Mouse (Mus musculus): ENCODE measurements around the gene Rps27.
"Not testable (repeated sequence)": the region's sequence is repeated elsewhere in the genome, so short reads cannot be mapped to it uniquely, and the experiment has no call there.

The Rps27 gene

DNA sequence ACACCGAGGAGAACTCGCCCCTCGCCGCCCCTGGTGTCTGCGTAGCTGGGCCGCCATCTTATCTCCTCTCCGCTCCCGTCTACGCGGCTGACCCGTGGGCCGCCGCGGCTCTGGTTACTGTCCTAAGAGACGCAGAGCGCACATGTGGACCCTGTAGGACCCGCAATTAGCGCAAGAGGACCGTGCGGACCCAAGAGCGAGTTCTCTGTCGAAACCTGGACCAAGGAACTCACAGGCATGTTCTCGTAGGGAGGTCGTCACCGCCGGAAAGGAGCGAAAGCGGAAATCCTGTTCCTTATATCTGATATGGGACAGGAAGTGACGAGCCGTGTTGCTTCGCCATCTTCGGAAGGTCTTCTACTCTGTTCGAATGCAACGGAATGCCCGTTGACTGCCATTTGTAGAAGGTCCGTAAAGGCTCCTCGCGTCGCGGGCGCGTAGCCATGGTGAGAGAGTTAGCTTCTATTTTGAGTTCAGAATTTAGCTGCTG is at the start of gene Rps27, which contains the start of gene Rab13:
TSS of gene Rps27 (minus strand) at position 275 of the 490 bp plus-strand sequence.
TSS of gene Rab13 (plus strand) at position 319 of the 490 bp plus-strand sequence.
- peak; percentile 91 for DNase-seq (ENCODE audit: low read depth)

DNA sequence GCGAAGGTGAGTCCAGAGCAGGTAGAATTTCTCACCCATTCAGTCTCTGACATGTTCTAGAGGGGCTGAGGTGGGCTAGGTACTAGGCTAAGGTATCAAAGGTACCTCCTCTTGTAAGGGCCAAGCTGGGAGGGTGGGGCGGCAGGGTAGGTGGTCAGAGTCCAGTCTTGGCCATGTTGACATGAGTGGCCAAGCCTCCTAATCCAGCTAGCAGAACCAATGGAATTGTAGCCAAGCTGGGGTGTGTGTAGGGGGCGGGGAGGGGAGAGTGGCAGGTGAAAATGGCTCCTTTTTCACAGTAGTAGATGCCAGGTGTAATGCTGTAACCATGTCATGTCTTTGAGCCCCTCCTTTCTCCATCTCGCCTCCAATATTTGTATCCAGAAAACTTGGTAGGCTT is 45.1 kb upstream of the Rps27 start:
- no peak for DNase-seq (ENCODE audit: low read depth)

DNA sequence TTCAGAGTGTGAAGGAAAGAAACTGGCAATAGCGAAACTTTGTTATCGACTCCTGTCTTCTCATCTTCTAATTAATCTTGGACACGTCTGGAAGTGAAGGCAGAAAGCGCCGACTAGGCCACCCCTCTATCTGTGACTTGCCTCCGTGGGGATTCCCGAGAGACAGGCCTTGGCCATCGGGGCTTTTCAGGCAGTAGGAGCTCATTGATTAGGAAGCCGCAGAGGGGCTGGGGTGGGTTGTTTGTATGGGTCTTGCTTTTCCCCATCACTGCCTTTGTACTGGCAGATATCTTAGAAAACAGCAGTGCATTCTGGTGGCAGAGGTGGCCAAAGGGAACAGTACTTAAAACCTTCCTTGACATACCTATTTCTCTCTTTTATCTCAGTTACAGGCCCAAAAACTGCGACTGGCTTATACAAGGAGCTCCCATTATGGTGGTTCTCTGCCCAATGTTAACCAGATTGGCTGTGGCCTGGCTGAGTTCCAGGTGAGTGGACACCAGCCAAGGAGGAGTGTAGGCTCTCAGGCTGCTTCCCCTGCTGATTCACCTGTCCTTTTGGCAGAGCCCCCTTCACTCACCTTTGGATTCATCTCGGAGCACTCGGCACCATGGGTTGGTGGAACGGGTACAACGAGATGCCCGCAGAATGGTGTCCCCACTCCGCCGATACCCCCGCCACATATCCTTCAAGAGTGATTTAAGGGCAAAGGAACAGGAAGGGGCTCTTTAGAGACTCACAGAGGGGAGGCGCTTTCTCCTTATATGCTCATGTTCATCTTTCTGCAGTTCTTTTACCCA is 43.5 kb upstream of the Rps27 start:
- no peak for DNase-seq (ENCODE audit: low read depth)

- no peak for DNase-seq (ENCODE audit: low read depth)
These were observed 42.4 kb upstream of the Rps27 start for GRCm38 (mm10) chr3:90255784-90256353.

- DNase-seq (ENCODE audit: low read depth): no peak
These were observed 41.7 kb upstream of the Rps27 start for GRCm38 (mm10) chr3:90255194-90255565.

DNA sequence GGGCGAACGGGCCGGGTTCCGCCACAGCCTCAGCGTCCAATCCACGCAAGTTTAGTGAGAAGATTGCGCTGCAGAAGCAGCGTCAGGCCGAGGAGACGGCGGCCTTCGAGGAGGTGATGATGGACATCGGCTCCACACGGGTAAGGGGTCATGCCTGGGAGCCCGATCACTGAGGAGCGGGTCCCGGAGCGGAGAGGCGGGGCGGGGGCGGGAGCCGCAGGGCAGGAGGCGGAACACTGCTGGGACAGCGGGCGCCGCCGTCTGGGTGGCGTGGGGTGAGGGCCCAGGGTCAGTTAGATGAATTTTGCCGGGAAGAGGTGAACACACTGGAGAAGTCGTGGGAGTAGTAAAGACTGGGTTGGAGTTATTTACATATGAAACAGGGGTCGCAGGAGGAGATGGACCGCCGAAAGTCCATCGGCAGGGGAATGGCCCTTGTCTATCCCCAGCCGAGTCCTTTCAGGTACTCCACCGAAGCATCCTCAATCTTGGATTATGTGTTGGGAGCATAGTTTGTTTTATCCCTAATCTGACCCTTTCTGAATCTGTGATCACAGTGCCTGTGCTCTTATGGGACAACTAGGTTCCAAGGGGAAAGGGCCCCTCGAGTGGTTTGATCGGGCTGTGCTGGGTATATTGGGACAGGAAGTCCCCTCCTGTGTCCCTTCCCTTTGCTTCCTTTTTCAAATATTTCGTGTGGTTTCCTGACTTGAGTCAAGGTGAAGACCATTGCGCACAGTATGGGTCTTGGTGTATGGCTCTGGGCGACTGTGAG is 41.2 kb upstream of the Rps27 start:
- no peak for DNase-seq (ENCODE audit: low read depth)

DNA sequence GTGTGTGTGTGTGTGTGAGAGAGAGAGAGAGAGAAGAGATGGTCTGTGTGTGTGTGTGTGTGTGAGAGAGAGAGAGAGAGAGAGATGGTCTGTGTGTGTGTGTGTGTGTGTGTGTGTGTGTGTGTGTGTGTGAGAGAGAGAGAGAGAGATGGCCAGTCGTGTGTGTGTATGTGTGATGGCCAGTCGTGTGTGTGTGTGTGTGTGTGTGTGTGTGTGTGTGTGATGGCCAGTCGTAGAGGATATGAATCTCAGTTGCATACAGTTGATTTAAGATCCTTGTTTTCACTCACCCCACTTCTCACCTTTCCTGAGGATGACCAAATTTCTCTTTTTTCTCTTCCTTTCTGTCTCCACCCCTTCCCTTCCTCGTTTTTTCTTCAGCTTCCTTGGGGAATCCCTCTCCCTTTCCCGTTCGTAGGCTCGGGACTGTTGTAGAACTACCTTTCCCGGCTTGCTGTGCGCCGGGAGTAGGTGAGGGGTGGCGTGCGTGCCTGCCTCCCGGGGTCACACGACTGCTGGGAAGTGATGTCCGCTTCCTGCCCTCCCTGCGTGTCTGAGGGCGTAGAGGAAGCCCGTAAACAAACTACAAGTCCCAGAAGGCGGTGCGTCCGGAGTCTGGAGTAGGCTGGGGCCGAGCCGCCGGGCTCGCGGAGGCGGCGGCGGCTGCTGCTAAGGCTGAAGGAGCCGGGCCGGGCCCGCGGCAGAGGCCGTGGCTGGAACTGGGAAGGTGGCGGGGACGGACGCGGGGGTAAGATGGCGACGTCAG is 40.4 kb upstream of the Rps27 start, which contains the start of gene Crtc2:
TSS of gene Crtc2 (plus strand) at position 511 of the 766 bp plus-strand sequence.
- peak; percentile 94 for DNase-seq (ENCODE audit: low read depth)

GRCm38 (mm10) chr3:90253174-90253573 is 39.7 kb upstream of the Rps27 start:
- DNase-seq (ENCODE audit: low read depth): not testable (repeated sequence)

- not testable (repeated sequence) for DNase-seq (ENCODE audit: low read depth)
These were observed 39.2 kb upstream of the Rps27 start for GRCm38 (mm10) chr3:90252659-90253058.

DNA sequence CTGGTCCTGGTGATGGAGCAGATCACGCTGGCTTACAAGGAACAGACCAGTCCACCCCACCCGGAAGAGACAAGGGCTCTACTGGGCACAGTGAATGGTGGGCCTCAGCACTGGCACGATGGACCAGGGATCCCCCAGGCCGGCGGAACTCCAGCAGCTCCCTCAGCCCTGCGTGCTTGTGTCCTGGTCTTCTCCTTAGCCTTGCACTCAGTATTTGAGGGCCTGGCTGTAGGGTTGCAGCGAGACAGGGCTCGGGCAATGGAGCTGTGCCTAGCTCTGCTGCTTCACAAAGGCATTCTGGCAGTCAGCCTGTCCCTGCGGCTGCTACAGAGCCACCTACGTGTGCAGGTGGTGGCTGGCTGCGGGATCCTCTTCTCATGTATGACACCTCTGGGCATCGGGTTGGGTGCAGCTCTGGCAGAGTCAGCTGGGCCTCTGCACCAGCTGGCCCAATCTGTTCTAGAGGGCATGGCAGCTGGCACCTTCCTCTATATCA is 38.3 kb upstream of the Rps27 start:
- not testable (repeated sequence) for DNase-seq (ENCODE audit: low read depth)

- DNase-seq (ENCODE audit: low read depth): peak; percentile 54
These were observed 37.3 kb upstream of the Rps27 start for GRCm38 (mm10) chr3:90250791-90251190.

GRCm38 (mm10) chr3:90248746-90249100 is 35.3 kb upstream of the Rps27 start:
- DNase-seq (ENCODE audit: low read depth): peak; percentile 51

GRCm38 (mm10) chr3:90247960-90248745 is 34.7 kb upstream of the Rps27 start, which contains the start of gene Slc39a1:
Gene Slc39a1 (plus strand): TSS chr3:90248172.
- peak; percentile 90 for DNase-seq (ENCODE audit: low read depth)

DNA sequence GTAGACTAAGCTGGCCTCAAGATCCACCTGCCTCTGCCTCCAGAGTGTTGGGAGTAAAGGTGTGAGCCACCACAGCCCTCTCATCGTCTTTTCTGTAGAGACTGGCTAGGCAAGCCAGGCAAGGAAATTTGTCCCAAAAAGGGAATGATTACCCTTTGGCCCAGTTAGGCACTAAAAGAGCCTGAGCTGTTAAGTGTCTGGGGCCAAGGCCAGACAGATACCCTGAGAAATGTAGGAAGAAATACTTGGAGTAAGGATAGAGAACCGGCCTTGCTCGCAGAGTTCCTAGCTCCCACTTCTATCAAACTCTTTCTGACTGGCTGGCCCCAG is 34.1 kb upstream of the Rps27 start:
- no peak for DNase-seq (ENCODE audit: low read depth)

- DNase-seq (ENCODE audit: low read depth): no peak
These were observed 32.0 kb upstream of the Rps27 start for GRCm38 (mm10) chr3:90245406-90245805.

DNA sequence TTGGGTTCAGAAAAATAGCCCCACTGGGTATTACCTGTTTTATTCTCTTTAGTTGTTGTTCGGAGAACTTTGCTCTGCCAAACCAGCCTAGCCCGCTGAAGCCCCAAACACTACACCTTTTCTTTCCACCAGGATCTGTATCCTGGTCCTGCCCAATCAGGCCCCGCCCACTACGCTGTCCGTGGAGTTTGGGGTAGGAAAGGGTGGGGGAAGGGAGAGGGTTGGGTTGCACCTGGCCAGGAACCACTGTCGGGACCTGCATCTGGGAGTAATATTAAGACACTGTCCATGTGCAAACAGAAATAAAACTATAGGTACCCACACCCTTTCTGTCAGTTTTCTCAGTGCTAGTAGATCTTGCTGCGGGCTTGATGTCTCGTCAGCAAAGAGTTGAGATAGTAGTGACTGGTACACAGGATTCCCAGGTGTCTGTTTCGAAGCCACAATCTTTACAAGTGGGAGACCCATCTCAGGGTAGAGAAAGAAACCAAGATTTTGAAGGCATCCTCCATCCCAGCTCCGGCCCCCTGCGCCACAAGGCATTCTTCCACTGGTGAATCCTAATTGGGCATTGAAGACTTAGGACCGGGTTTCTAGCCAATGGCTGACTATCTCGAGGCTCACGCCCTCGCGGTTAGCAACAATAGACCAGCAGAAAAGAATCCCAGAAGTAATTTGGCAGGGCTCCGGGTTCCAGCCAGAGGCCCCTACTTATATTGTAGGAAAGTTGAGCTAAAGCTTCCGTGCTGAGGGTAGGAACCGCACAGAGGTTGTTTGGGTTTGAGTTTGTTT is 29.7 kb upstream of the Rps27 start, which contains the start of gene Creb3l4:
TSS of gene Creb3l4 (minus strand) at position 529 of the 792 bp plus-strand sequence.
- DNase-seq (ENCODE audit: low read depth): no peak

GRCm38 (mm10) chr3:90241669-90242358 is 28.4 kb upstream of the Rps27 start:
- DNase-seq (ENCODE audit: low read depth): no peak

DNA sequence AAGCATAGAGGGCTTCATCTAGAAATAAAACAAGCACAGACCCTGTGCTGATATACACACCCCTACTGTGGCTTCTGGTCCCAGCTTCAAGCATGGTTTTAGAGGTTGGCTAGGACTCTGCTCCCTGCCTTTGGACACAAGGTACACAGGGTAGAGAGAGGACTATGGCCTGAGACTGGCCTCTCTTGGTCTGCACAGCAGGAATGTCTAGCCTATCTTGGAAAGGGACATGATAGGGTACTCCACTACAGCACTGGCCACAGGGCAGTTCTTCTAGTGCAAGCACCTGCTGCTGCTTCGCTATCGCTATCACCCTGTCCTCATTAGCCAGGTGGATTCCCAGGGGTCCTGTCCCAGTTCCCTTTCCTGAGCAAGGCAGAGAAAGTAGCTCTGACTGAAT is 27.8 kb upstream of the Rps27 start:
- no peak for DNase-seq (ENCODE audit: low read depth)
